Mouse (Mus musculus): ENCODE data around the gene Rab32. TPM values are rescaled to one million over a fixed set of nuclear protein-coding genes. Genes with fewer than 3 reads are reported as not detected.

Rab32 gene
- polyA plus RNA-seq, 1 experiment from 2014 or later = 18.6 TPM

DNA sequence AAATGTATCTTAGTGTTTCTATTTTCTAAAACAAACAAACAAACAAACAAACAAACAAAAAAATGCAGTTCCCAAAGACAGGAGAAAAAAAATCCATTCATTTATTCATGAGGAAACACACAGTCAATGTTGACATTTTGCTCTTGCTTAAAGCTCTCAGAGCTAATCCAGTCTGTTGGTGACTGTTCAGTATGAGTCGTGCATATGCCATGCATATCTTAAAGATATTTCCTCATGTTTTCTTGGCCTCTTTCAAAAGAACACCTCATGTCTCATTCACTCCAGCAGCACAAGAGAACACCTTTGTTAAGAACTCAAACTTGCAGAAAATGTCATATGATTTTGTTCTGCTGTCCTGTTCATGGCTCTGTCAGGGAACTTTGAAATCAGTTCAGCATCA lies 7.9 kb downstream of the Rab32 start:
- H3K36me3 ChIP-seq (ENCODE audit: control insufficient read depth, insufficient read depth, low read length) = no peaks in the 10 kb centered on the region
- no peak overlapping the region for H3K4me2 ChIP-seq (ENCODE audit: low read length)
- no peak overlapping the region for H3K27ac ChIP-seq (ENCODE audit: low read depth)
- peaks cover 9% of the 10 kb centered on the region for H3K4me1 ChIP-seq (replicated peaks; ENCODE audit: control insufficient read depth, insufficient read depth, low read length)
- H3K9me3 ChIP-seq (ENCODE audit: control insufficient read depth, low read length) = no peaks in the 10 kb centered on the region
- 71% methylated on average over 1 of the region's 1 CpGs for WGBS
- no peak for ATAC-seq (replicated peaks; ENCODE audit: low FRiP score, low TSS enrichment, low read depth)
- H3K27me3 ChIP-seq (replicated peaks; ENCODE audit: control insufficient read depth, insufficient read depth, low read length) = no peaks in the 10 kb centered on the region
- no peak overlapping the region for H3K9ac ChIP-seq (ENCODE audit: low read length)
- no peak overlapping the region for H3K4me3 ChIP-seq (ENCODE audit: low read depth, low read length)
- DNase-seq (ENCODE audit: low spot score) = no peak

DNA sequence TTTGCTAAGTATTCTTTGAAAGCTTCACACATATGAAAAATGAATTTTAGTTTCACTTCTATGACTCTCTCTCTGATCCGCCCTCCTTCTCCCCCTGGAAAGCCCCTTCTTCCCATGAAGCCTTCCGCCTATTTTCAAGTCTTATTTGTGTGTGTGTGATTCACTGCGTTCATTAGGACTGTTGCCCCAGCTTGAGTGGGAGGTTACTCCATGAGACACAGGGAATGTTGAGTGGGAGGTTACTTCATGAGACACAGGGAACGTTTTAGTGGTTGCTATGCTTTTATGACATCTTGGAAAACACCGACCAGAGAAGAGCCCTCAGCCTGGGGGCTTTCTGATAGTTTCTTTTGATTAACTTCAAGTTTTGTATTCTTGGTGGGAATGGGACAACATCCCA lies 11.4 kb downstream of the Rab32 start:
- no peaks in the 10 kb centered on the region for H3K9me3 ChIP-seq (ENCODE audit: control insufficient read depth, low read length)

DNA sequence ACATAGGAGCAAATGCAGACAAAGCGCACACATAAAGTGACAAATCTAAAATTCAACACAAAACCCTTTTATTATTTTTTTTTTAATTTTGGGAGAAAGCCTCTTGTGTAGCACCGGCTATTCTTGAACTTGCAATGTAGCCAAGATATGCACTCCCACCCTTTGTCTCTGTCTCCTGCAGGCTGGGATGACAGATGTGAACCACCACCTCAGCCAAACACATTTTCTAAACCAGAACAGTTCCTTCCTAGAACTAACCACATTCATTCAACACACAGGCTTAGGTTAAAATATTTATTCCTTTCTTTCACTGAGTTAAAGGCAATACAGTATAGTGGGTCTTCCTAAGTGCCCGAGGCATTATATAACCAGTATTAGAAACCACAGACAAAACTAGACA lies 13.1 kb downstream of the Rab32 start:
- no peak overlapping the region for H3K4me2 ChIP-seq (ENCODE audit: low read length)
- H3K36me3 ChIP-seq (ENCODE audit: control insufficient read depth, insufficient read depth, low read length) = no peaks in the 10 kb centered on the region
- H3K27me3 ChIP-seq (replicated peaks; ENCODE audit: control insufficient read depth, insufficient read depth, low read length) = no peaks in the 10 kb centered on the region
- ATAC-seq (replicated peaks; ENCODE audit: low FRiP score, low TSS enrichment, low read depth) = no peak
- no peak overlapping the region for H3K4me3 ChIP-seq (ENCODE audit: low read depth, low read length)
- H3K9me3 ChIP-seq (ENCODE audit: control insufficient read depth, low read length) = no peaks in the 10 kb centered on the region
- no peak for DNase-seq (ENCODE audit: low spot score)
- peaks cover 9% of the 10 kb centered on the region for H3K4me1 ChIP-seq (replicated peaks; ENCODE audit: control insufficient read depth, insufficient read depth, low read length)
- no peak overlapping the region for H3K9ac ChIP-seq (ENCODE audit: low read length)
- WGBS = 78% methylated on average over 3 of the region's 3 CpGs
- no peak overlapping the region for H3K27ac ChIP-seq (ENCODE audit: low read depth)

More for the DNA sequence above, 11.4 kb downstream of the Rab32 start:
- Histone ChIP-seq H3K4me3 (ENCODE audit: low read depth, low read length) (no peak overlapping the region), H3K4me1 (replicated peaks; ENCODE audit: control insufficient read depth, insufficient read depth, low read length) (peaks cover 9% of the 10 kb centered on the region), H3K9ac (ENCODE audit: low read length) (no peak overlapping the region), H3K27ac (ENCODE audit: low read depth) (no peak overlapping the region), H3K36me3 (ENCODE audit: control insufficient read depth, insufficient read depth, low read length) (no peaks in the 10 kb centered on the region), H3K4me2 (ENCODE audit: low read length) (peak overlapping the region; percentile 39), H3K27me3 (replicated peaks; ENCODE audit: control insufficient read depth, insufficient read depth, low read length) (no peaks in the 10 kb centered on the region)
- ATAC-seq (replicated peaks; ENCODE audit: low FRiP score, low TSS enrichment, low read depth) = no peak
- 44% methylated on average over 5 of the region's 5 CpGs for WGBS
- no peak for DNase-seq (ENCODE audit: low spot score)

Other genes with a start within 250 kb of the Rab32 start
- 0.03 and 0.18 TPM in 2 replicates for gene Adgb, start 85.9 kb downstream of the Rab32 start, polyA plus RNA-seq (2014; fragmentation: Nextera tagmentation; extraction: Ambion mirVana)
- not detected in 2 replicates for gene Gm10944, start 123.1 kb upstream of the Rab32 start, polyA plus RNA-seq (2014; fragmentation: Nextera tagmentation; extraction: Ambion mirVana)

All from intestine, embryonic 14.5 days (tissue).